Mouse (Mus musculus): ENCODE data around the gene Pde11a.
"Not testable (repeated sequence)": the region's sequence is repeated elsewhere in the genome, so short reads cannot be mapped to it uniquely, and the experiment has no call there.

Pde11a gene

DNA sequence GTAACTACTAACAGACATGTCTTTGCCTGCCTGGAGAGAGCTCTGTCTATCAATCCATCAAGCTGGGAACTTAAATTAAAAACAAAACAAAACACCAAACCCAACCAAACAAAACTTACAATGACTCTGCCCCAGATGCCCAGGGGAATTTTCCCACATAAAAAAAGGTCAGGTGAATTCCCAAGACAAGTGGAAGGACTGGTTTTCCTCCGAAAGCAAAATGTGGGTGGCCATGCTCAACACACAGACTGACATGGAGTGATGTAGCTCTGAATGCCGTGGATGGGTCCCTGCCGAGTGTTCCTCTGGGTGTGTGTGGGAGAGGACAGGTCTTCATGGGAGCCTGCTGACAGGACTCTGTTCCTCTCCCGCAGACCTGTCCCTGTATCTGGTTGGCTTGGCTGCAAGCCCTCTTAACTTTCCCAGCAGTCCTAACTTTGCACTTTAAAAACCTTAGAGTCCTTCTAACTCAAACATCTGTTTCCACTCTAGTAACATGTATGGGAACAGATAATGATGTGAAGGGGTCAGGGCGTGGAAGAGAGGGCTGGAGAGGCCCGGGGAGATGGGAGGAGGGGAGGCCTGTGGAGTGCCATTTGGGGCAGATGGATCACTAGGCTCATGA, 346.9 kb downstream of the Pde11a start:
- DNase-seq (ENCODE audit: low read depth, low spot score) = no peak

DNA sequence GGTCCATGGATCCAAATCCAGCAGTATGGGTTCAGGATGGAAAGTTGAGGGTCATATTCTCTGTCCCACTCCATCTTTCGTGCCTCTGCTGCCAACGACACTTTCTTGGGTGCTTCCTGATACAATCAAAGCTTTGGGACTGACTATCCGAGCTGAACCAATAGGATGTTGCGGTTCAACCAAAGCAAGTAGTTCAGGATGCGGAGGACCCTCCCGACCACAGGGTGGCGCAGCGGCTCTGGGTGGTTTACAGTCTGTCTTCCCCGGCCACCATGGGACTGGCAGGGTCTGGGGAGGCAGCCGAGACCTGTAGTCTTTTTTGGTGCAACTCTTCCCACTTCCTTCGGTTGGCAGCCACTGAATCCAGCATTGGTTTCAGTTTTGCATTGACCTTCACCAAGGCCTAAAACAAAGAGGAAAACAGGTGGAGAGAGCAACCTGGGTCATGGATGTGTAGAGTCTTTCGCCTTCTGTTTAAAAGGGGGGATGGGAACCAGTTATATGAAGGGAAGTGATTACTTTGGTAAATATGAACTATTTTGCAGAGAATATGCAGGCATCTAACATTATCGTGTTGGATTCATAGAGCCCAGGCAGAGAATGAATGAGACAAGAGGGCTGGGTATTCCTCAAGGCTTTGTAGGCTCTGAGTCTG, 347.6 kb downstream of the Pde11a start:
- DNase-seq (ENCODE audit: low read depth, low spot score) = peak; percentile 89

DNA sequence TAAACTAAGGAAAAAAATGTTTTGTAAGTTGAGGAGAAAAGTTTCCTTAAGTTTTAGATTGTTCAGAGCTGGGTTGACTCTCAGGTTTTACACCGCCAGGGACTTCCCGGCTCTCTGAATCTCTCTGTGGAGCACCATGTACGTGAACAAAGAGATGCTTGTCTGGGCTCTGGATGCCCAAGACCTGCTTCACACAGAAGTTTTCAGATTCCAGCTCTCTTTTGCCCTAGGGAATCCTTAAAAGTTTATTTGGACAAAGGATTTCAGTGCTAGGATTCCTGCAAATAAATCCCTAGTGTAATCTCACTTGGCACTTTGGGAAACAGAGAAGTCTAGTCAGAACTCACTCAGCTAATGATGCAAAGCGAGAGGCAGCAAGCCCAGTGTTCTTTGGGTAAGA, 348.9 kb downstream of the Pde11a start:
- no peak for DNase-seq (ENCODE audit: low read depth, low spot score)

DNA sequence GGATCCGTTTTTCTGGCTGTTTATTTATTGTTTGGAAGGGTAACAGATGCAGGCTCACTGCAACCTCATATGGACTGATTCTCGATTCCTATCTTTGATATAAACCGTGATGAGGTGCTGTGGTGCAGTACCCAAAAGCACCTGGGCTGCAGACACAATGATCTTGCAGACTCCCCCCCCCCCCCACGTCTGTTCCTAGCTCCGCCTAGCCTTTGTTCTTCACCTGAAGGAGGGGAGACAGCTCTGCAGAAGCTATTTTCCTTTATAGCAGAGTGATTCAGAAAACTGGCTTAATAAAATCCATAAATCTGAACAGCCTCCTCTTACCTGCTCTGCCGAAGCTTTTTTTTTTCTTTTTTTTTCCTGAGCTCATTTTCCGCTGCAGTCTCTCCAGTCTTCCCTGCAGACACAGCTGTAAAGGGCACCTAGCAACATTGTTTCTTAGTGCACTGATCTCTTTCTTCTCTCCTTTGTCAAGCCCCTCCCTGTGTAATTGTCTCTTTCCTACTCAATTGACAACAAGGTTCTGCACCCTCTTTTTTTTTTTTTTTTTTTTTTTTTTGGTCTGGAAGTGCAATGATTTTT, 349.7 kb downstream of the Pde11a start:
- DNase-seq (ENCODE audit: low read depth, low spot score) = peak; percentile 39

DNA sequence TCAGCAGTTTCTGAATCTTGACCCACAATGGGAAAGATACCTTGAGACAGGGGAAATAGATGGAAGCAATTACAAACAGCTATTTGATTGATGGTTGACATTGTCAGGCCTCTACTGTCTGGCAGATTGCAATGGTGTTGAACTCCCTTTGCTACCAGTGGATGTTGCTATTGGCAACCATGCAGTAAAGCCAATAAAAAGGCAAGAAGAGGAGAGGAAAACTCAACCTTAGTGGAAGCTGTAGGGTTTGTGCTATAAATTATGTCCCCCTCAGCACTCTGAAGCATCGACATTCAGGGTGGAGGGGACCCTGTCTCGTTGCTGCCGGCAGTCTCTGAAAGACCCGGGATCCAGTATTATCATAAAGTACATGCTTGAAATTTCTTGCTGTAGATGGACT, 350.2 kb downstream of the Pde11a start:
- peak; percentile 41 for DNase-seq (ENCODE audit: low read depth, low spot score)

DNA sequence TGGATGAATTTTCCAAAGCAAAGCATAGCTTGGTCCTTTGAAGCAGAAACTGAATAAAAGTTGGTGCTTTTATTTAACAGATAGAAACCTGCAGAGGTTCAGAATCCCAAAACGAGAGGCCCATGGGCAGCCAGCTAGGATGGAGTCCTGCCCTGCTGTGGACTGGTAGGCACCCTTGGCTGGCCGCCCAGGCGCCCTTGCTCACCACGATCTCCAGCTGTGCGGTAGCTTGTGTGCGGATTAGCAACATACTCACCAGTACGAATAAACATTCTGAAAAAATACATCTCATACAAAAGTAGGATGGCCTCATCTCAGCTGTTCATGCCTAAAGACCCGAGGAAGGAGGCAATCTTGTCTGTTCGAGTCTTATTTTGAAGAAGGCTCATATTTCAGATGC, 350.8 kb downstream of the Pde11a start:
- no peak for DNase-seq (ENCODE audit: low read depth, low spot score)

DNA sequence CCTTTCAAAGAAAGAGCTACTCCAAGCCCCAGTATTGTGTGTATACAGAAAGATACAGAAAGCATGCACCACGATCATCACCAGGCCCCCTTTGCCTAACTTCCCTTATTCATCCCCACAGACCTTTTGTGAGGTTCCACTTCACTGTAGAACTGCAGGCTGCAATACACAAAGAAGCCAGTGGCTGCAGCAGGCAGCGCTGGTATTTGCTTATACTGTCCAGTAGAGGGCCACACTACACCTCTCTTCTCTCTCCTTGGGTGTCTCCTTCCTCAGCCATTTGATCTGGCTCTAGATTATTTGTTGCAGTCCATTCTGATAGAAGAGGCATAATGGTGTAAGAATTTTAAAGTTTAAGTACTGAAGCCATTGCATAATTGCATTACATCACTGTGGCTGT, 353.4 kb downstream of the Pde11a start:
- peak; percentile 88 for DNase-seq (ENCODE audit: low read depth, low spot score)

DNA sequence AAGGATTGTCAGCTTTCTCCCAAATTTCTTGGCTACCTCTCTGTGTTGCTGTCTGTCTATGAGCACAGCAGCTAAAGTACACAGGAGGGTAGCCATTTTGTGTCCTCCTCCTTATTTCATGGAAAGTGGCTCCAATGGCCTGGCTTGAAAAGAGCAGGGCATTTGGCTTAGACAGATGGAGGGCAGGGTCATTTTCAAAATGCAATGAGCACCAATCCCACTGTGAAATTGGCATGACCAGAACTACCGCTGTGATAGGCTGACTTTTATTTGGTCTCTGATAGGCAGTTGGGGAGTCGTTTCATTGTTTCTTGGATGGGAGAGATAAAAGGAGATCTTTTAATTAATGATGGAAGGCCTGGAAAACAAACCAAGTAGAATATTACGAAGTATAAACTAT, 354.7 kb downstream of the Pde11a start:
- DNase-seq (ENCODE audit: low read depth, low spot score) = no peak

DNA sequence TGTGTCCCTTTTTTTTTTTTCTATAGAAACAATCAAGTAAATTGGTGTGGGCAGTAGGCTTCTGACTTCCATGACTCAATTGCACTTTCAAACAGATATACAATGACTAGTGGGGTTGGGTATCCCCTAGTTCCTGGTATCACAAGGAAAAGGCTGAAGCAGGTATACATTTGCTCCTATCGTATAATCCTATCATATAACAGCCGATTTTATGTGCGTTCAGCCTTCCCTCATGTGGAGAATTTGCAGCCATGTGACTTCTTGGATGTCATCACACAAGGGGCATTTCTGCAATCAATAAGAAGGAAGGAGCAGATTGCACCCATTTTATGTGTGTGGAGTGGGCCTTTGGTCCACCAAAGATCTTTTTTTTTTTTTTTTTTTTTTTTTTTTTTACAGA, 355.5 kb downstream of the Pde11a start:
- no peak for DNase-seq (ENCODE audit: low read depth, low spot score)

DNA sequence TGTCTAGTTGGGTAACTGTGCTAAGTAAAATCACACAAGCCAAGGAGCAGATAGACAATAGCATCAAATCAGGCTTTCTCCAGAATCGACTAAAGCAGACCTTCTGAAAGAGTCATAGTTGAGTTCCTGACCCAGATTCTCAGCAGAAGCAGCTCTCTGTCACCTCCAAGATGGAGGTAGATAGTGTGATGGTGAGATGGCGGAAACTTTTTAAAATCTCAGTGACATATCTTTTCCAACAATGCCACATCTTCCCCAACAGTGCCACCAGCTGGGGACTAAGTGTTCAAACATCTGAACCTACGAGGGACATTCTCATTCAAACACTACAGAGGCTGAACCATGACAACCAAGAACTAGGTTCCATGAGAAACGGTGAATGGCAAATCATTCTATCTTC, 355.9 kb downstream of the Pde11a start:
- peak; percentile 43 for DNase-seq (ENCODE audit: low read depth, low spot score)

DNA sequence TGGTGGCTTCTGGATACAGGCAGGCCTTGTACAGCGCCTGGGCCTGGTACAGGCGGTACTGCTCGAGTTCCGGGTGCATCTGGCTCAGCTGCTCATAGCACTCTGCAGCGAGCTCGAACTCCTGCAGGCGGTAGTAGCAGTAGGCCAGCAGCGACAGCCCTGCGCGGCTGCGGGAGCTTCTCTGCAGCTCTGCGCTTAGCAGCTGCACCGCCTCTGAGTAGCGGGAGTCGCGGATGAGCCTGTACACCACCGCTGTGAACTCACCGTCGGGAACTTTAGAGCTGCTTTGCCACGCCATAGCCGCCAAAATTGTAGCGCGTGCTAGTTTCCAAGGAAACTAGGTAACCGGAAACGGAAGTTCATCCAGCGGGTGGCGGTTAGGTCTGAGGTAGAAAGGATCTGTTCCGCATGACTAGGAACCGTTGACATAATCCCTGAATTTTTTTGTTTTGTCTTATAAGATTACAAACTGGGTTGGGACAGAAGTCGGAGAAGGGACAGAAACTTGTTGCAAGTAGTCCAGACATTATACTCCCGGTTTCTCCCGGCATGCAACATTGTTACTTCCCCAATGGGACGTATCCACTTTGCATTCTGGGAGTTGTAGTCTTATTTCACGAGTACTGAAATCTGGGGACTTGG, 357.0 kb downstream of the Pde11a start, which contains the start of gene Ttc30a1:
TSS of gene Ttc30a1 (minus strand) at position 528 of the 642 bp plus-strand sequence.
- peak; percentile 95 for DNase-seq (ENCODE audit: low read depth, low spot score)

DNA sequence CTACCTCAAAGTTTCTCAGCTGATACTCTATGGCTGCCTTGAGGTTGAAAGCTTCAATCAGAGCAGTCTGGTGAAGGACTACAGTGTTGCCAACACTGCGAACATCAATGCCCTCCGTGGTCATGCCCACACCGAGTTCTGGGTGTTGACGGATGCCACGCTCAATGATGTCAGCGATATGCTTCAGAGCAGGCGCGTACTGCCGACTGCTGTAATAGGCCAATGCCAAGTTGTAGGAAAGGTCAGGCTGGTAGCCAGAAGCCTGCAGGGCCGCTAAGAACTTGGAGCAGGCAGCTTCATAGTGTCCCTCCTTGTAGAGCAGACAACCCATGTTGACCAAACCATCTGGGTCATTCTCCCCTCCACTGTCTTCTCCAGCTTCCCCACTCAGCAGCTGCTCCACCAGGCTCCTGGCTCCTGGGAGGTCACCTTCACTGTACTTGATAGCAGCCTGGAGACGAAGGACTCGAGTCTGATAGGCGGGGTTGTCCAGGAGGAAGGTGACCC, 357.6 kb downstream of the Pde11a start:
- DNase-seq (ENCODE audit: low read depth, low spot score) = not testable (repeated sequence)

DNA sequence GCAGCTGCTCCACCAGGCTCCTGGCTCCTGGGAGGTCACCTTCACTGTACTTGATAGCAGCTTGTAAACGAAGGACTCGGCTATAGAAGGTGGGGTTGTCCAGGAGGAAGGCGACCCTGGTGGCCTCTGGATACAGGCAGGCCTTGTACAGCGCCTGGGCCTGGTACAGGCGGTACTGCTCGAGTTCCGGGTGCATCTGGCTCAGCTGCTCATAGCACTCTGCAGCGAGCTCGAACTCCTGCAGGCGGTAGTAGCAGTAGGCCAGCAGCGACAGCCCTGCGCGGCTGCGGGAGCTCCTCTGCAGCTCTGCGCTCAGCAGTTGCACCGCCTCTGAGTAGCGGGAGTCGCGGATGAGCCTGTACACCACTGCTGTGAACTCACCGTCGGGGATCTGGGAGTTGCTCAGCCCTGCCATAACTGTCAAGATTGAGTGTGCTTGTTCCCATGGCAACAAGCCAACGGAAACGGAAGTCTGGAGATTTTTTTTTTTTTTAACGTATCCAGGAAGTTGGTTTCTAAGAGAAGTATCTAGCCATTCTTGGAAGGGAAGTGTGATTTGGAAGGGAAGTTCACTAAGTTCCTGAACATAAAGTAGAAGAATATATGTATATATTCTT, 360.7 kb downstream of the Pde11a start, which contains the start of gene Ttc30a2:
TSS of gene Ttc30a2 (minus strand) at position 419 of the 617 bp plus-strand sequence.
- peak; percentile 94 for DNase-seq (ENCODE audit: low read depth, low spot score)

DNA sequence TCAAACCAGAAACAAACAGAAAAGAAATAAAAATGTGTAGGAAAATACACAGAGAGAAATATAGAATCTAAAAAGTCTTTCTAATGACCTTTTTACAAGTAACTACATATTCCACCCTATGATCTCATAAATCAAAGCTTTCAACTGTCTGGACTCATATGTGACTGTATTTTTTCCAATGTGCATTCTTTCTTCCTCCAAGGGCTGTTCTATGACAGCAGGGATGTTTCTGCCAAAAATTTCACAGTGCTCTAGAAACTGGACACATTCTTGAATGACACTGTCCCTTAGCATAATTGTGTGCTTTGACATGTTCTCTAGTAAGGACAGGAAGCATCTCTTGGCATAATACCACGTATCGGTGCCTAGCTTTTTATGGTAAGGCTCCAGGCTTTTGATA, 362.5 kb downstream of the Pde11a start:
- DNase-seq (ENCODE audit: low read depth, low spot score) = not testable (repeated sequence)

DNA sequence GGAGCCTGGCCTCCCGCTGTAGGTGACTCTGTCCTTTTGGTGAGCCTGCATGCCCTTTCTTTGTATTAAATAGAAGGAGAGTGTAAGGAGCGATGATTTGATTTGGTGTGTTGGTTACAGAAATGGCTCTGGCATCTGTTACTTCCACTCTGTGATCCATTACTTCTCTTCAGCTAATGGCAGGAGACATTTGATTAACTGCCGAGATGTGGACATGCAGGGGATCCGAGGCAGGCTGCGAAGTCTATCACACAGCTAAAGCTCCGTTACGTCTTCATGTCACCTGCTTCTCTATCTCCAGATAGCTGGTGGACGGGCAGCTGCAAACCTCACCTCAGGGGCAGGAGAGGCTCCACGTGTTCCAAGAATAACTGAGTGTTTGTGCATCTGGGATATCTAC, 364.4 kb downstream of the Pde11a start:
- no peak for DNase-seq (ENCODE audit: low read depth, low spot score)

DNA sequence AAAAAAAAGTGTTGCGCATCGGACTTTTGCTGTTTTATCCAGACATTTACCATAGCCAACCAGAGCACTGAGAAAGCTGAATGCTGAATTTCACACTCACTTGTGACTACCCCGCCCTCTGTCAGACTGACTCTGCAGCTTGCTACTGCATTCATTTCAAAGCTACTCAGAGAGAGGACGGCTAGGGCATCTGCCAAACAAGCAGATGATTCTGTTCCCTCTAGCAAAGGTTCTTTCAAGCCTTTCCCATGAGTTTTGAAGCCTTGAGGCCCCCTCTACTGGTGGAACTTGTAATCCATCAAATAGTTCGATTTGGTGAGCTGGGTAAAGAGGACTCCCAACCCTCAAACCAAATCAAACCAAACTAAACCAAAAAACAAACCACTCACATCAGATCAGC, 373.6 kb downstream of the Pde11a start:
- peak; percentile 84 for DNase-seq (ENCODE audit: low read depth, low spot score)

DNA sequence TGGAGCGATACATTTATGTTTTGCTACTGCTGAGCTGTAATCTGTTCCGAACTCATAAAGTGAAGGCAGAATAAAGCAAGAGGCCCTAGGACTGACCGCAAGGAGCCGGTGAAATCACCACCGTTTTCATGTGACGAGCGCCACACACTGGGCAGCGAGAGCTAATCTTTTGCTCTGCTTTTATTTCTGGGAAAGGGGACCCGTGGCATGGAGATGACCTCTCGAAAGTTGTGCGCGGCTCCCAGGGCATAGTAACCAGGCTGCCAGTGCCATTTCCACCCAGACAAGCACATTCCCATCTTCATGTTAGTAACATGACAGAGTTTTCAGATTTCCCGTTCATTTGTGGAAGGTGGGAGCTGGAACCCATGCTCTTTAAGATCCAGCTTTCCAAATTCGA, 374.1 kb downstream of the Pde11a start:
- DNase-seq (ENCODE audit: low read depth, low spot score) = peak; percentile 78

DNA sequence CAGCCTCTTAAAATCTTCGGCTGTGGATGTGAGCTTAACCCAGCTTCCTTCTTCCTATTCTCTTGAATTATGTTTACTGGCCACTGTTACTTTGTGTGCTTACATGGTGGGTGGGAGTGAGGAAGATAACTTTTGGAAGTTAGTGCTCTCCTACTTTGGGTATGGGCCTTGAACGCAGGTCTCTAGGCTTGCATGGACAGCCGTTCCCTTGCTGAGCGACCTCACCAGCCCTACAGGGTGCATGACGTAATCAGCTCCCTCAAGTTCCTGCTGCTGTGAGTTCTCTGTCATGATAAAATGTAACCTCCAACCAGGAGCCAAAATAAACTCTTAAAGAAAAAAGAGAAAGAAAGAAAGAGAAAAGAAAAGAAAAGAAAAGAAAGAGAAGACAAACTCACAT, 374.5 kb downstream of the Pde11a start:
- peak; percentile 12 for DNase-seq (ENCODE audit: low read depth, low spot score)

DNA sequence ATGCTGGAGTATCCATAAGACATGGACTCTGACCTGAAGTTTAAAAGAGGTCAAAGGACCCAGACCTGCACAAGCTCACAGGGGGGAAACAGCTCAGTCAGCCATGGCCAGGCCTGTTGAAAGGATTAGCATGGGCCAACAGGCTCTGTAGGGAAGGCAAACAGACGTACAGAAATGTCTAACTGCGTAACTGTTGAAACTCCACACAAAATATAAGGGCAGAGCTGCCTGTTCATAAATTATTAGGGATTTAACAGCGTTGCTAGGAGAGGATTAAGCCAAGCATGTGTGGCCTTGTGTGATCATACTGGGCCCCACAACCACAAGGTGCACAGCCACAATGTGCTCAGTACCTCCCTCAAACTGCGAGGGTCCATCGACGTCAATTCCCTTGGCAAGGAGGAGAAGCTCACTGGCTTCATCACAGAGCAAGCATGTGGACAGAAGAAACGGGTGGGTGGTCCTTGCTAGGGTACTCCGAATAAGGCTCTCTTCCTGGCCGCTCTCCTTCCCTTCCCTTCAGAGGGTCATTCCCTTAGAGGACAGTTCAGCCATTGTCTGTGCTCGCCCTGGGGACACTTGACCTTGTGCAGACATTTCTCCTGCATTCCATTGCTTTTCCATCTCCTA, 375.2 kb downstream of the Pde11a start:
- no peak for DNase-seq (ENCODE audit: low read depth, low spot score)

DNA sequence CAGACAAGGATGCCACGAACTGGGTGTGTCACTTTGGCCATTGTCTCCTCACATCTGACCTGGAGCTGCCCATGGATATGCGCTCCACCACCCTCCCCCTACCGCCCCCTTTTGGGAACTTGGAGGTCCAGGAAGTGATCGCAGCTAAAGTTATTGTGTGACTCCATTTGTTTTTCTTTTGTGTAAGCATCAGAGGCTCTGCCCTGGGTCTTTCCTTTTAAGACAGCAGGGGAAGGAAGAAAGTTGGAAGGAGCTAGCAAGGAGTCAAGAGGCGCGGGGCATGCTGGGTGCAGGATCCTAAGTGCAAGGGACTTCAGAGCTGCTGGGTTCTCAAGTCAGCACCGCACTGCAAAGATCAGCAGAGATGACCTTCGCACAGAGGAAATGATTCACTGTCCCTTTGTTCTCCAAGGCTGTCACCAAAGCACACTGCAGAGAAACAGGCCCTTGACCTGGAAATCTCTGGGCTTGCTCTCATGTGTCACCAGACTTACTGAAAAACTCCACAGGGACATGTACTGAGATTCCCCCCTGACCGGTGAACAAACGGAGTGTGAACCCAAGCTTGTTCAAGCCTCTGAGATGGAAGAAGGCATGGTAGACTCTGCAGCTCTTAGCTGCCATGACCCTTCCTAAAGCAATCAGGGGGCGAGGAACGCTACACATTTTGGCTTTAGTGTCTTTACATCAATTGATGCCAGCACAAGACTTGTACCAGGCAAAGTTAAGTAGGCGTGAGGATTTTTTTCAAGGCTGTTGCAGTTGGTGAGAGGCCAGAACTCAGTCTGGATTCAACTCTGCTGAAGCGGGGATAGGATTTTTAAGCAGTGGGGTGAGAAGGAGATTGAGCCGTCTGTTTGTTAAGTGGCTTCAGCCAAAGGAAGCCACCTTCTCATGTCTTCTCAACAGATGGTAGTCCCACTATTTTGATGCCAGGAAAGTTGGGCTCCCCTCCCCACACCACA, 377.9 kb downstream of the Pde11a start:
- DNase-seq (ENCODE audit: low read depth, low spot score) = peak; percentile 94
